Mouse (Mus musculus): Measurements from ENCODE around the gene Adprh.
"Not testable (repeated sequence)": the region's sequence is repeated elsewhere in the genome, so short reads cannot be mapped to it uniquely, and the experiment has no call there.

Gene Adprh

GRCm38 (mm10) chr16:38452442-38453202 is at the start of gene Adprh:
Gene Adprh, minus strand, starts transcription at chr16:38452703.
- peak; percentile 79 for DNase-seq

GRCm38 (mm10) chr16:38496604-38497140 is 44.2 kb upstream of the Adprh start:
- DNase-seq, result no peak

- no peak for DNase-seq
Measured at GRCm38 (mm10) chr16:38493890-38494289, 41.4 kb upstream of the Adprh start.

GRCm38 (mm10) chr16:38492551-38492950 is 40.0 kb upstream of the Adprh start:
- no peak for DNase-seq

GRCm38 (mm10) chr16:38483582-38484309 is 31.2 kb upstream of the Adprh start:
- peak; percentile 47 to 51 for DNase-seq

- peak; percentile 66 for DNase-seq
Measured at GRCm38 (mm10) chr16:38482780-38483562, 30.5 kb upstream of the Adprh start.

GRCm38 (mm10) chr16:38481327-38481726 is 28.8 kb upstream of the Adprh start:
- no peak for DNase-seq

- DNase-seq, result no peak
Measured at GRCm38 (mm10) chr16:38478296-38478695, 25.8 kb upstream of the Adprh start.

GRCm38 (mm10) chr16:38477241-38477608 is 24.7 kb upstream of the Adprh start:
- DNase-seq, result not testable (repeated sequence)

- DNase-seq, result peak; percentile 55 to 56
Measured at GRCm38 (mm10) chr16:38476312-38477240, 24.1 kb upstream of the Adprh start.

- DNase-seq, result no peak
Measured at GRCm38 (mm10) chr16:38475681-38476311, 23.3 kb upstream of the Adprh start.

GRCm38 (mm10) chr16:38474677-38475286 is 22.3 kb upstream of the Adprh start:
- no peak for DNase-seq

GRCm38 (mm10) chr16:38473661-38474060 is 21.2 kb upstream of the Adprh start:
- DNase-seq, result no peak

GRCm38 (mm10) chr16:38472507-38472873 is 20.0 kb upstream of the Adprh start:
- DNase-seq, result no peak

GRCm38 (mm10) chr16:38471697-38472506 is 19.4 kb upstream of the Adprh start:
- DNase-seq, result no peak

- DNase-seq, result no peak
Measured at GRCm38 (mm10) chr16:38469437-38469836, 16.9 kb upstream of the Adprh start.

- DNase-seq, result no peak
Measured at GRCm38 (mm10) chr16:38468706-38469018, 16.2 kb upstream of the Adprh start.

GRCm38 (mm10) chr16:38467917-38468705 is 15.6 kb upstream of the Adprh start:
- DNase-seq, result no peak

GRCm38 (mm10) chr16:38467091-38467916 is 14.8 kb upstream of the Adprh start:
- DNase-seq, result no peak
